Mouse (Mus musculus) neural tube, embryonic 10.5 days (tissue): ENCODE measurements at regions not wholly inside any gene's neighbourhood (a gene's known extent, or its start where the extent isn't known, plus 50 kb on each side); places are given as distances from the start of the nearest gene placed in this dataset.

ENCODE experiments used
- DNase-seq: peaks from one replicate; pipeline ENCODE4 v3.0.0-alpha.2; 2017; ENCODE audit warnings: low spot score; ENCODE audit errors: extremely low spot score

DNA sequence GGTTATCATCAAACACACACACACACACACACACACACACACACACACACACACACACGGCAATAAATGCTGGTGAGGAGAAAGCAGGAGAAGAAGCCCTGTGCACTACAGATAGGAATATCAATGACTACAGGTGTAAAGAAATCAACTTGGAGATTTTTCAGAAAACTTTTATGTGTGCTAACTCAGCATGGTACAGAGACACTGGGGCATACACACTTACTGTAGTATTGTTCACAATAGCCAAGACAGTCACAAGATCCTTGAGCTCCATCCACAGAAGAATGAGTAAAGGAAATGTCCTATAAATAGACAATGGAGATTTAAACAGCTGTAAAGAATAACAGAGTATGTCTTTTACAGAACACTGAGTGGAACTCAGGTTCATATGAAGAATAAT, 182.4 kb downstream of the Tm2d1 start:
- no peak for DNase-seq

DNA sequence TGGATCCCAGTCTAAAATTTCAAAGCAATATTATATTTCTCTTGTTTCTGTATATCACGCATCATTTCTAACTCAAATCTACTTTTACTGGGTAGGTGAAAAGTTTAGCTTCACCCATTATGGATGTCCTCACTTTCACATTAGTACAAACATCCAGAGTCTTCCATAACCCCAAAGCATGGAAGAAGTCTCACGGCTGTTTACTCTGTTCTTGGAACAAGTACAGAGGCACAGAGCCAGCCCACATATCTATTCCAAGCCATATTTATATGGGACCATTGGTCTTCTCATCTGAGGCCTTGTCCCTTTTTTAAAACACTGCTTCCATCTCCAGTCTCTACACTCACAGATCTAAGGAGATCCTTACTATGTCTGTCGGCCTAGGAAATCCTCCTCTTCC, 192.8 kb downstream of the Tm2d1 start:
- DNase-seq, result no peak

DNA sequence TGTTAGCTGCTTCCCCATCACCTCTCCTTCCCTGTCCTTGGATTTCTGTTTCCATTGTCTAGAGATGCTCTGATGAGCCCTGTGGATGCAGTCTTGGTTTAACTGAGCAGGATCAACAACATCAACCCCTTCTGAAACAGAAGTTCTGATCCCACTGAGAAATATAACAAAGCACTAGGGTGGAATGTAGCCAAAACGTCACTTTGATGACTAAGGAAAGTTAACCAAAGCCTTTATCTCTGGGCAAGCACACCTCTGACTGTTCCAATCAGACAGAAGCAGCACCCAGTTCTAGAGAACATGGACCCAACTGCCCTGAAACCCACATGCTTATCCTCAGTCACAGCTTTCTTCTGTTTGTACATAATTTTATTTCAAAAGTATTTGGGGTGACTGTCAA, 193.2 kb downstream of the Tm2d1 start:
- no peak for DNase-seq

DNA sequence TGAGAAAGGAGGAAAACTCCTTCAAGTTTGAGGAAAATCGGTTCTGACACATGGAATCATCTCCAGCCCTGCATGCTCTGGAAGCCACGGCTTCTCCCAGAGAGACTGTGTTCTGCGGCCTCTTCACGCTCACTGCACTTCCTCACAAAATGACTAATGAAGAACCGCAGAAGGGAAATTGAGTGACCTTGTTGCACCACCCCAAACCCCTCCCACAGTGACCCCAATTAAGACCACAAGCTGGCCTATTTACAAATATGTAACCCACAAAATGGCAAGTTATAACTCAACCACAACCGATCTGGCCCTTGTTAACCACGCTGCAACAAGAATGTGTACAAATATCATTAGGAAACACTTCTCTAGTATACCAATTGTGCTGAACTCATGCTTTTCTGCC, 194.2 kb downstream of the Tm2d1 start:
- no peak for DNase-seq

DNA sequence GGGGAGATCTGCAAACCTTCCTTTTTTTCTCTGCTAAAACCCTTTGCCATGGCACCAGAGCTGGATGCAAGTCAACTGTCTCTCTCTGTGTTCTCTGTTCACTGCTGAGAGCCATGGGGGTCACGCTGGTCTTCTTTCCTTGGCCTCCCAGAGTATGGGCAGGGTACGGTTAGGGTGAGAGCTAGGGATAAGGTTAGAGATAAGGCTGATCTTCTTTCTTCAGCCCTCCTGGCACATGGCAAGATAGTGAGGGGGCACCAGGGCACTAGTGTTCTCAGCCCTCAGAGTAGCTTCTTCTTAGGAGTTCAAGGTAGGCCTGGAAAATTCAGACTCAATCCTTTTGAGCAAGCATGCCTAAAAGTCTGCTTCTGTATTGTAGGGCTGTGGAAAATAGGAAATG, 196.1 kb downstream of the Tm2d1 start:
- DNase-seq, result no peak

DNA sequence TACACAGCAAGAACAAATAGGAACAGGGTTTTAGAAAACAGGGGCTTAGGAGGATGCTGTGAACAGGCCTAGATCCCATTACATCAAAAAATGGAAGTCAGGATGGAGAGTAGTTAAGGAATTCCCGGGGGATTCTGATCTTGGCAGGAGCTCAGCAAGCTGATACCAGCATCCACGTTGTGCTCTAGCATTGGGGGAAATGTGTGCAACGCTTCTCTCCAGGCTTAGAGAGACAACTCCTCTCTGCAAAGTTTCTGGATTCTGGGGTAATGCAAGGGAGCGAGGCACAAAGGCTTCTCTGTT, 201.1 kb downstream of the Tm2d1 start:
- DNase-seq, result no peak

DNA sequence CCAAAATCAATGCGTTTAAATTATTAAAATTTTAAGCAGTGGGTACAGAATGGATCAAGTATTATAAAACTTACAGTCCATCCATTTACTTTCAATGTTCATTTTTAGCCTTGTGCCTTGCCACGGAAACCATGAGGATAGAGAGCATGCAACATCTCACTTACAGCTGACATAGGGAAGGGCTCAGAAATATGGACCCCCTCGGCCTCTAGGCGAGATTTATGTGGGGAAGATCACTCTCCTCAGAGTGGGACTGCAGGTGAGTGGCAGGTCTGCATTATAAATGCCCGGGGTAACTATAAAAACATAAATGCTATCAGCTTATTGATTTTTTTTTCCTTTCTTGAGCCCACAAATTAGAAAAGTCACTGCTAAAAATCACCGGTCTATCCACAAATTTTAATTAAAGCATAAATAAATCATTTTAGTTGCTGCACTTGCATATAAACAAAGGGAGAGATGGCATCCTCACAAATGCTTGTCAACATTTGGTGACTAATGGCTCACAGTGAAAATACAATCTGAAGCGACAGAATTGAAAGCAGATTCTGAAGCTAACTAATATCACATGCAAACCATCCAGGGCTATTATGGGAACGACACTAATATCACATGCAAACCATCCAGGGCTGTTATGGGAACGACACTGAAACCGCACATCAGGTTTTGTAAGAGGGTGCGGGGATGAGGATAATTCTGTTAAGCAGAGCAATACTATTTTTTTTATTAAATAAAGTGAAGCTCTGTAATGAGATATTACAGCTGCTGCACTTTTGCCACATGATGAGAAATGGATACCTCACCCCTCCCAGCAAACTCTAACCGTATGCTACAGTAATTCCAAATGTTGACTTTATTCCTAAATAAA, 201.7 kb downstream of the Tm2d1 start:
- DNase-seq, result no peak

DNA sequence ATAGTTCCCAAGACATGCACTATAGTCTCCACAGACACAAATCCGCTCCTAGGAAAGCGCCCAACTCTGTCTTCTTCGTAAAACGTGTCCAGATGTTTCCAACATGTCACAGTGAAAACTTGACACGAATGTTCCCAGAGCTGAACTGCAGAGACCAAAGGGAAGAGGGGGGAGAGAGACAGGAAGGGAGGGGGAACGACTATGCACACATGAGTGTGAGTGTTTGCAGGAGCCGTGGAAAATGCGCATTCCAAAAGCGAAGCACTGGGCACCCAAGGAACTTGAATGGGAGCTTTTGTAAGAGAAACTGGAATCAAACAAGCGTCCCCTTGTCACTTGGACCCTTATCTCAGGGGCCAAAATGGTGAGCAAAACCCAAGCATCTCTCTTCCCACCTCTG, 202.8 kb downstream of the Tm2d1 start:
- peak; percentile 26 for DNase-seq
